Mouse (Mus musculus): ENCODE measurements around the gene Adra1d. TPM values are rescaled to one million over a fixed set of nuclear protein-coding genes. Genes with fewer than 3 reads are reported as not detected.

Gene Adra1d
- polyA plus RNA-seq, 1 experiment from 2014 or later, result 0.45 TPM

- H3K4me2 ChIP-seq (replicated peaks), result no peak overlapping the region
- peaks cover 53% of the 10 kb centered on the region for H3K27me3 ChIP-seq (replicated peaks)
- ATAC-seq, result no peak
- no peaks in the 10 kb centered on the region for H3K9me3 ChIP-seq
- no peak overlapping the region for H3K4me3 ChIP-seq (replicated peaks)
- no peak overlapping the region for H3K27ac ChIP-seq
- peaks cover 5% of the 10 kb centered on the region for H3K4me1 ChIP-seq (replicated peaks)
- H3K36me3 ChIP-seq, result no peaks in the 10 kb centered on the region
- H3K9ac ChIP-seq, result no peak overlapping the region
- WGBS, result 49% methylated on average over 2 of the region's 2 CpGs
Measured at GRCm38 (mm10) chr2:131550906-131551305, 11.2 kb downstream of the Adra1d start.

DNA sequence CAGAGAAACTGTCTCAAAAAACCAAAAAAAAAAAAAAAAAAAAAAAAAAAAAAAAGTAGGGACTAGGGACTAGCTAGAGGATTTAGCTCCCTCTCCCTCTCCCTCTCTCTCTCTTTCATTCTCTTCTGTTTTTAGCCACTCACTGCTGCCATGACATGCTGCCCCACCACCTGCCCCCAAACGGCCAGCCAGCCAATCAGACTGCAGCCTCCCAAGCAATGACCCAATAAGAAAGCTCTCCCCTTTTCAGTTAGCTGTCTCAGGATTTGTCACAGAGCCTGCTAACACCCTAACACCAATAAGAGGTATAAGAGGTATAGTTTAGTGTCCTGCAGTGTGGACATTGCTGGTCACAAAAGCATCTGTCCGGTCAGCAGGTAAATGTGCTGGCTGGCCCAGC, 11.6 kb downstream of the Adra1d start:
- Histone ChIP-seq H3K9me3 (no peaks in the 10 kb centered on the region), H3K27me3 (replicated peaks) (peaks cover 53% of the 10 kb centered on the region), H3K9ac (no peak overlapping the region), H3K27ac (no peak overlapping the region), H3K36me3 (no peaks in the 10 kb centered on the region), H3K4me3 (replicated peaks) (no peak overlapping the region), H3K4me1 (replicated peaks) (peaks cover 8% of the 10 kb centered on the region), H3K4me2 (replicated peaks) (no peak overlapping the region)
- 58% methylated on average over 2 of the region's 2 CpGs for WGBS
- no peak for ATAC-seq

- WGBS, result 84% methylated on average over 5 of the region's 5 CpGs
- no peaks in the 10 kb centered on the region for H3K36me3 ChIP-seq
- no peaks in the 10 kb centered on the region for H3K9me3 ChIP-seq
- no peak overlapping the region for H3K27ac ChIP-seq
- peaks cover 47% of the 10 kb centered on the region for H3K27me3 ChIP-seq (replicated peaks)
- H3K9ac ChIP-seq, result no peak overlapping the region
- H3K4me1 ChIP-seq (replicated peaks), result peaks cover 8% of the 10 kb centered on the region
- H3K4me2 ChIP-seq (replicated peaks), result no peak overlapping the region
- ATAC-seq, result no peak
- no peak overlapping the region for H3K4me3 ChIP-seq (replicated peaks)
Measured at GRCm38 (mm10) chr2:131549090-131549489, 13.0 kb downstream of the Adra1d start.

- peaks cover 8% of the 10 kb centered on the region for H3K4me1 ChIP-seq (replicated peaks)
- no peak overlapping the region for H3K27ac ChIP-seq
- H3K4me3 ChIP-seq (replicated peaks), result no peak overlapping the region
- 68% methylated on average over 2 of the region's 2 CpGs for WGBS
- no peak overlapping the region for H3K4me2 ChIP-seq (replicated peaks)
- ATAC-seq, result no peak
- H3K36me3 ChIP-seq, result no peaks in the 10 kb centered on the region
- no peaks in the 10 kb centered on the region for H3K9me3 ChIP-seq
- peaks cover 47% of the 10 kb centered on the region for H3K27me3 ChIP-seq (replicated peaks)
- H3K9ac ChIP-seq, result no peak overlapping the region
Measured at GRCm38 (mm10) chr2:131548330-131548729, 13.8 kb downstream of the Adra1d start.

- Histone ChIP-seq H3K4me2 (replicated peaks) (peak overlapping the region; percentile 92), H3K9me3 (no peaks in the 10 kb centered on the region), H3K4me1 (replicated peaks) (peaks cover 8% of the 10 kb centered on the region), H3K4me3 (replicated peaks) (peak overlapping the region; percentile 44), H3K27me3 (replicated peaks) (peaks cover 47% of the 10 kb centered on the region), H3K36me3 (no peaks in the 10 kb centered on the region), H3K27ac (no peak overlapping the region), H3K9ac (no peak overlapping the region)
- WGBS, result 13% methylated on average over 19 of the region's 19 CpGs
- ATAC-seq, result peak; percentile 76
Measured at GRCm38 (mm10) chr2:131546745-131547408, 15.2 kb downstream of the Adra1d start.

- no peaks in the 10 kb centered on the region for H3K9me3 ChIP-seq
- H3K27me3 ChIP-seq (replicated peaks), result peaks cover 47% of the 10 kb centered on the region
- peak overlapping the region; percentile 33; the same call in 1 of the 2 replicates for H3K9ac ChIP-seq
- peak; percentile 22; the same call in 1 of the 2 replicates for ATAC-seq
- H3K27ac ChIP-seq, result no peak overlapping the region
- H3K36me3 ChIP-seq, result no peaks in the 10 kb centered on the region
- peak overlapping the region; percentile 44 for H3K4me3 ChIP-seq (replicated peaks)
- peaks cover 8% of the 10 kb centered on the region for H3K4me1 ChIP-seq (replicated peaks)
- peak overlapping the region; percentile 92 for H3K4me2 ChIP-seq (replicated peaks)
- 2% methylated on average over 27 of the region's 27 CpGs for WGBS
Measured at GRCm38 (mm10) chr2:131546308-131546700, 15.8 kb downstream of the Adra1d start.

- peak; percentile 55 for ATAC-seq
- Histone ChIP-seq H3K36me3 (no peaks in the 10 kb centered on the region), H3K27me3 (replicated peaks) (peaks cover 42% of the 10 kb centered on the region)
Measured at GRCm38 (mm10) chr2:131545386-131546307, 16.4 kb downstream of the Adra1d start.

DNA sequence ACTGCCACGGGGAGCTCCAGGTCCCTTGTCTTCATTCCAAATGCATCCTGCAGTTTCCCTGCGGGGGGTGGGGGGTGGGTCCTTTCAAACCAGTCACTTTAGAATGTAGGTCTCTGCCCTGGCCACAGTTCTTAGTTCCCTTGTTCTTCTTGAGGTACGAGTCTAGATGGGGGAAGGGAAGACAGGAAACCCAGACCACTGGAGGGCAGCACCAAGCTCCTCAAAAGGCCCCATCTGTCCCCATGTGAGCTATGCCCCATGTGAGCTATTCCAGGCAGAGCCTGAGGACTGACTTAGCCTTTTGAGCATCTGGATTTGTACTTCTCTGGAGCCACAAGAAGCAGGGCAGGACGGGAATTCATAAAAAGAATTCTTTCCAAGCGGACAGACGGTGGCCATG, 19.6 kb downstream of the Adra1d start:
- Histone ChIP-seq H3K9ac (no peak overlapping the region), H3K27ac (no peak overlapping the region), H3K27me3 (replicated peaks) (peaks cover 19% of the 10 kb centered on the region), H3K4me2 (replicated peaks) (no peak overlapping the region), H3K36me3 (no peaks in the 10 kb centered on the region), H3K9me3 (no peaks in the 10 kb centered on the region), H3K4me3 (replicated peaks) (no peak overlapping the region), H3K4me1 (replicated peaks) (peaks cover 8% of the 10 kb centered on the region)
- ATAC-seq, result no peak
- 38% methylated on average over 6 of the region's 6 CpGs for WGBS

More at GRCm38 (mm10) chr2:131545386-131546307, 16.4 kb downstream of the Adra1d start:
- Histone ChIP-seq H3K27ac (no peak overlapping the region), H3K4me2 (replicated peaks) (peak overlapping the region; percentile 92), H3K4me3 (replicated peaks) (peak overlapping the region; percentile 44), H3K9me3 (no peaks in the 10 kb centered on the region), H3K4me1 (replicated peaks) (peaks cover 8% of the 10 kb centered on the region), H3K9ac (peak overlapping the region; percentile 33; the same call in 1 of the 2 replicates)
- 2% methylated on average over 45 of the region's 45 CpGs for WGBS

DNA sequence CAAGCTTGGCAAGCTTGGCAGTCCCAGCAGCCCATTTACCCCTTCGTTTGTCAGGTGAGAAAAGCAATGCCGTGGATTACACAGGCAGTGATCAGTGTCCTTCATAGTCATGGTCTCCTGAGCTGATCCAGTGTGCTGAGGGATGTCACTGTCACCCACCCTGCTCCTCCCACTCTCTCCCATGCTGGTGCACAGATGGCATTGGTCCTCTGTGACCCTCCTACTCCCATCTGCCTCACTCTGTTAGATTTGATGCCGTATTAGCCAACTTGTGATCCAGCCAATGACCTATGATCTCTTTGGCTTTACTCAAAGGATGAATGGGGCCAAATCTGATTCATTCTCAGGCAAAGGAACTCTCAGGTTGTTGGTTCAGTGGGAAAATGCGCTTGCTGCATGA, 20.4 kb downstream of the Adra1d start:
- WGBS, result 87% methylated on average over 4 of the region's 4 CpGs
- Histone ChIP-seq H3K4me2 (replicated peaks) (no peak overlapping the region), H3K4me3 (replicated peaks) (no peak overlapping the region), H3K4me1 (replicated peaks) (peaks cover 8% of the 10 kb centered on the region), H3K9me3 (no peaks in the 10 kb centered on the region), H3K27ac (no peak overlapping the region), H3K27me3 (replicated peaks) (peaks cover 11% of the 10 kb centered on the region), H3K9ac (no peak overlapping the region), H3K36me3 (no peaks in the 10 kb centered on the region)
- ATAC-seq, result no peak

DNA sequence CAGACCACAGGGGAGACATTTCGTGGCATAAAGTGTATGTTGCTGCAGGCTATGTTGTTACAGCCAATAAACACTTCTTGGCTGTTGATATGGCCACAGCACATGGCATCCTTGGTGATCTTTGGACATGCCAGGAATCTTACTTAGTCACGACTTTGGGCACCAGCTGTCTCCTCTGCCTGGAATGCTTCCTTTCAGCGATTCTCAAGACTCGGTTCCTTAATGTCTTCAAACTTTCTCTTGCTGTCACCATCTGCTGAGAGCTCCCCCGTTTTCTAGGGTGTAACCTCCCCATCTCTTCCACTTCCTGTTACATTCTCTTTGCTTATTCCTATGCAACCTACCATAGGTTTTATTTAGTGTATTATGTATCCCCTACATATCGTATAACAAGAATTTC, 22.3 kb downstream of the Adra1d start:
- Histone ChIP-seq H3K36me3 (no peaks in the 10 kb centered on the region), H3K9ac (no peak overlapping the region), H3K27me3 (replicated peaks) (no peaks in the 10 kb centered on the region), H3K27ac (no peak overlapping the region), H3K9me3 (no peaks in the 10 kb centered on the region), H3K4me3 (replicated peaks) (no peak overlapping the region), H3K4me1 (replicated peaks) (no peaks in the 10 kb centered on the region), H3K4me2 (replicated peaks) (no peak overlapping the region)
- 81% methylated on average over 6 of the region's 6 CpGs for WGBS
- no peak for ATAC-seq

DNA sequence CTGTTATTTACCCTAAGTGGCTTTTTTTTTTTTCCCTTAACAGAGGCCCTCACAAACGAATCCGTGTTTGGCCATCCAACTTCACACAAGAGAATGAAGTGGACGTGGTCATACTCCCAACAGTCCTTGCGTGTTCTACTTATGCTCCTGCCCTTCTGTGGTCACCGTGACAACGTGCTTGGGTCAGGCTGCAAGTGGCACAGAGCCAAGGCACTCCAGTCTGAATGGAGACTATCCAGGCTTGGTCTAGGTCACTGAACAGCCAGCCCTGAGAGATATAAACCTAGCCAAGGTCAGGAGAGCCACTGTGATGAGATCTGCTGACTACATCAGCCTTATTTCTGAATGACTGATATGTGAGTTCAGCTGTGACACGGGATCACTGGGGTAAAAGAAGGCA, 23.7 kb downstream of the Adra1d start:
- no peak overlapping the region for H3K4me2 ChIP-seq (replicated peaks)
- no peaks in the 10 kb centered on the region for H3K9me3 ChIP-seq
- 60% methylated on average over 7 of the region's 7 CpGs for WGBS
- no peak for ATAC-seq
- H3K27ac ChIP-seq, result no peak overlapping the region
- no peak overlapping the region for H3K4me3 ChIP-seq (replicated peaks)
- H3K9ac ChIP-seq, result no peak overlapping the region
- no peaks in the 10 kb centered on the region for H3K36me3 ChIP-seq
- H3K27me3 ChIP-seq (replicated peaks), result no peaks in the 10 kb centered on the region
- H3K4me1 ChIP-seq (replicated peaks), result no peaks in the 10 kb centered on the region

GRCm38 (mm10) chr2:131535168-131535567, 26.9 kb downstream of the Adra1d start:
- Histone ChIP-seq H3K9me3 (no peaks in the 10 kb centered on the region), H3K36me3 (no peaks in the 10 kb centered on the region), H3K4me2 (replicated peaks) (no peak overlapping the region), H3K27me3 (replicated peaks) (no peaks in the 10 kb centered on the region), H3K9ac (no peak overlapping the region), H3K4me3 (replicated peaks) (no peak overlapping the region), H3K27ac (no peak overlapping the region), H3K4me1 (replicated peaks) (no peaks in the 10 kb centered on the region)
- 89% methylated on average over 5 of the region's 5 CpGs for WGBS
- ATAC-seq, result no peak
